Mouse (Mus musculus) MEL (cell line): ENCODE measurements around the gene Cdc25a. TPM values are rescaled to one million over a fixed set of nuclear protein-coding genes. Genes with fewer than 3 reads are reported as not detected.
A peak's percentile ranks its signal among the peaks of the same experiment; 100 is the strongest.

ENCODE experiments used
- DNase-seq: peaks from one replicate; pipeline ENCODE4 v3.0.0; 2011; ENCODE audit warnings: low read depth, low spot score
- H3K27ac ChIP-seq: 2 replicates; pipeline ENCODE4 v1.5.1; 2012; ENCODE audit warnings: low read depth, mild to moderate bottlenecking, control low read depth, low read length, moderate library complexity; ENCODE audit not compliant: control insufficient read depth
- H3K27me3 ChIP-seq, 2 experiments: fragments of 150-350 bp in 1 of 2; sonication (generic) in 1 of 2; 2 replicates each; pipeline ENCODE4 v1.6.1; 2012; ENCODE audit warnings: low read length in 2 of 2, mild to moderate bottlenecking in 2 of 2, improper control_type of control experiment in 1 of 2, moderate library complexity in 1 of 2; ENCODE audit not compliant: insufficient read depth in 2 of 2, control insufficient read depth in 1 of 2
- H3K36me3 ChIP-seq, 2 experiments: 2 replicates each; pipeline ENCODE4 v1.6.1; 2012 to 2014; ENCODE audit warnings: low read length in 2 of 2, improper control_type of control experiment in 1 of 2, inconsistent platforms in 1 of 2, mild to moderate bottlenecking in 1 of 2; ENCODE audit not compliant: insufficient read depth in 2 of 2, control insufficient read depth in 1 of 2
- H3K4me1 ChIP-seq, 2 experiments: fragments of 150-350 bp in 1 of 2; sonication (generic) in 1 of 2; 2 replicates each; pipeline ENCODE4 v1.6.1; 2012; ENCODE audit warnings: low read length in 2 of 2, improper control_type of control experiment in 1 of 2, mild to moderate bottlenecking in 1 of 2; ENCODE audit not compliant: insufficient read depth in 2 of 2, control insufficient read depth in 1 of 2
- H3K4me3 ChIP-seq, 2 experiments: fragments of 150-350 bp in 1 of 2; sonication (generic) in 1 of 2; 2 replicates each; pipeline ENCODE4 v1.5.1; 2012; ENCODE audit warnings: low read depth in 2 of 2, low read length in 2 of 2, mild to moderate bottlenecking in 2 of 2, moderate library complexity in 2 of 2, control low read depth in 1 of 2, improper control_type of control experiment in 1 of 2; ENCODE audit not compliant: control insufficient read depth in 1 of 2, insufficient read depth in 1 of 2
- H3K79me2 ChIP-seq: 2 replicates; pipeline ENCODE4 v1.6.1; 2012; ENCODE audit warnings: mild to moderate bottlenecking, low read length, moderate library complexity; ENCODE audit not compliant: control insufficient read depth, poor library complexity, insufficient read depth
- H3K9ac ChIP-seq: 2 replicates; pipeline ENCODE4 v1.6.1; 2012; ENCODE audit warnings: low read depth, mild to moderate bottlenecking, control low read depth, low read length, moderate library complexity; ENCODE audit not compliant: control insufficient read depth, poor library complexity, severe bottlenecking
- H3K9me3 ChIP-seq: fragments of 150-350 bp; sonication (generic); replicated peaks from 2 replicates; pipeline ENCODE4 v1.6.1; 2012; ENCODE audit warnings: mild to moderate bottlenecking, low read length, improper control_type of control experiment, moderate library complexity; ENCODE audit not compliant: insufficient read depth
- BHLHE40 ChIP-seq: IDR thresholded peaks from 2 replicates; pipeline ENCODE4 v1.6.1; 2012; ENCODE audit warnings: low read depth, mild to moderate bottlenecking, inconsistent platforms, low read length, improper control_type of control experiment, borderline replicate concordance
- E2F4 ChIP-seq: IDR thresholded peaks from 2 replicates; pipeline ENCODE4 v1.6.1; 2011; ENCODE audit warnings: low read depth, low read length, improper control_type of control experiment, borderline replicate concordance
- ELF1 ChIP-seq: IDR thresholded peaks from 2 replicates; pipeline ENCODE4 v1.6.1; 2014; ENCODE audit warnings: low read depth, mild to moderate bottlenecking, inconsistent platforms, low read length, improper control_type of control experiment, moderate library complexity
- ETS1 ChIP-seq: IDR thresholded peaks from 2 replicates; pipeline ENCODE4 v1.6.1; 2012; ENCODE audit warnings: low read depth, mild to moderate bottlenecking, inconsistent platforms, low read length, improper control_type of control experiment, moderate library complexity
- HCFC1 ChIP-seq: IDR thresholded peaks from 2 replicates; pipeline ENCODE4 v1.6.1; 2012; ENCODE audit warnings: low read depth, mild to moderate bottlenecking, inconsistent platforms, low read length, improper control_type of control experiment, moderate library complexity
- KAT2A ChIP-seq: conservative IDR thresholded peaks from 2 replicates; pipeline ENCODE4 v1.6.1; 2012; ENCODE audit warnings: low read depth, low read length, improper control_type of control experiment, inconsistent platforms
- MAFK ChIP-seq: IDR thresholded peaks from 2 replicates; pipeline ENCODE4 v1.6.1; 2011; ENCODE audit warnings: low read depth, mild to moderate bottlenecking, low read length, improper control_type of control experiment, borderline replicate concordance
- MXI1 ChIP-seq: IDR thresholded peaks from 2 replicates; pipeline ENCODE4 v1.6.1; 2011; ENCODE audit warnings: mild to moderate bottlenecking, low read depth, low read length, improper control_type of control experiment
- NRF1 ChIP-seq: IDR thresholded peaks from 2 replicates; pipeline ENCODE4 v1.6.1; 2014; ENCODE audit warnings: low read depth, mild to moderate bottlenecking, inconsistent platforms, low read length, improper control_type of control experiment, moderate library complexity; ENCODE audit not compliant: poor library complexity, insufficient read depth, severe bottlenecking
- POLR2AphosphoS2 ChIP-seq: IDR thresholded peaks from 2 replicates; pipeline ENCODE4 v1.6.1; 2011; ENCODE audit warnings: low read length, improper control_type of control experiment
- RAD21 ChIP-seq: IDR thresholded peaks from 2 replicates; pipeline ENCODE4 v1.6.1; 2011; ENCODE audit warnings: mild to moderate bottlenecking, low read depth, low read length, improper control_type of control experiment
- SIN3A ChIP-seq: IDR thresholded peaks from 2 replicates; pipeline ENCODE4 v1.6.1; 2012; ENCODE audit warnings: low read length, improper control_type of control experiment, inconsistent platforms
- TAL1 ChIP-seq: IDR thresholded peaks from 2 replicates; pipeline ENCODE4 v1.6.1; 2012; ENCODE audit warnings: mild to moderate bottlenecking, inconsistent platforms, low read length, moderate library complexity, mixed read lengths
- USF2 ChIP-seq, 2 experiments: IDR thresholded peaks; 2 replicates each; pipeline ENCODE4 v1.6.1; 2011 to 2012; ENCODE audit warnings: improper control_type of control experiment in 2 of 2, low read length in 2 of 2, borderline replicate concordance in 1 of 2, inconsistent platforms in 1 of 2, low read depth in 1 of 2, mild to moderate bottlenecking in 1 of 2; ENCODE audit not compliant: insufficient read depth in 1 of 2
- ZNF384 ChIP-seq: IDR thresholded peaks from 2 replicates; pipeline ENCODE4 v1.6.1; 2012; ENCODE audit warnings: low read depth, mild to moderate bottlenecking, inconsistent platforms, low read length, improper control_type of control experiment
- polyA plus RNA-seq, 2 experiments: library from polyadenylated mRNA; stranded (reverse) in 1 of 2; unstranded in 1 of 2; fragments of >175 nt in 1 of 2; fragments of >200 nt in 1 of 2; gene quantifications; 2 replicates each; pipeline versions ENCODE4 v1.2.1 to v1.2.4; 2012; ENCODE audit warnings: low replicate concordance in 2 of 2, low read depth in 1 of 2; ENCODE audit not compliant: insufficient read length in 2 of 2, insufficient read depth in 1 of 2, missing spikeins in 1 of 2
- total RNA-seq: library from RNA; depleted of rRNA; stranded (reverse); fragments of 300-350 nt; gene quantifications from 2 replicates; pipeline ENCODE4 v1.2.3, GENCODE M21; 2012

Gene Cdc25a
- total and polyA plus RNA-seq, 3 experiments, result 67.2 to 79.4 (median 67.4) TPM

- H3K4me1 ChIP-seq, result no peaks in the 10 kb centered on the region
- TF ChIP-seq E2F4 (no peak), ZNF384 (peak; percentile 76)
- peaks cover 0 to 9% of the 10 kb centered on the region in 2 experiments; a peak in 1 of 4 replicates for H3K36me3 ChIP-seq
- H3K27ac ChIP-seq, result no peak overlapping the region
- H3K9me3 ChIP-seq, result no peaks in the 10 kb centered on the region
- H3K79me2 ChIP-seq, result no peaks in the 10 kb centered on the region
- H3K27me3 ChIP-seq, result no peaks in the 10 kb centered on the region
- no peak for DNase-seq
- no peak overlapping the region for H3K4me3 ChIP-seq
- no peak overlapping the region for H3K9ac ChIP-seq
Observed at GRCm38 (mm10) chr9:109896253-109897150, 21.1 kb downstream of the Cdc25a start.

DNA sequence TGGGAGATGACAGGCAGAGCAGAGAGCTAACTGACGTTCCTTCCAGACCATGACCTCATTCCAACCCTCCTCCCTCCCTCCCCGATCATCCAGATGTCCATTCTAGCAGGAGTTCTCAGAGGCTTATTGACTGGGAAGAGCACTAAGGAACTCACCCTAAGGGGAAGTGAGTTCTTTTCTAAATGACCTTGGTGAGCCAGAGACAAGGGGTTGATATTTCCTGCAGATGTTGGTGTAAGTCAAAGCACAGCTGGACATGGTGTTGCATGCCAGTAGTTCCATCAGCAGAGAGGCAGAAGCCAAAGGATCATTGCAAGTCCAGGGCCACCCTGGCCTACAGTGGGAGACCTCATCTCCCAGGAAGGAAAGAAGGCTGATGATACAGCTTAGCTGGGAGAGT lies 22.6 kb downstream of the Cdc25a start:
- Histone ChIP-seq H3K36me3 (0 out of 4 replicates have a peak, but pooled peaks cover 0 to 4% of the 10 kb centered on the region in 2 experiments), H3K79me2 (no peaks in the 10 kb centered on the region), H3K9me3 (no peaks in the 10 kb centered on the region), H3K27ac (no peak overlapping the region), H3K4me3 (no peak overlapping the region), H3K27me3 (no peaks in the 10 kb centered on the region), H3K9ac (no peak overlapping the region), H3K4me1 (no peaks in the 10 kb centered on the region)
- no peak for DNase-seq
- no peak for TF ChIP-seq ETS1
- TF ChIP-seq POLR2AphosphoS2, result peak; percentile 59; the same call in 1 of the 2 replicates

DNA sequence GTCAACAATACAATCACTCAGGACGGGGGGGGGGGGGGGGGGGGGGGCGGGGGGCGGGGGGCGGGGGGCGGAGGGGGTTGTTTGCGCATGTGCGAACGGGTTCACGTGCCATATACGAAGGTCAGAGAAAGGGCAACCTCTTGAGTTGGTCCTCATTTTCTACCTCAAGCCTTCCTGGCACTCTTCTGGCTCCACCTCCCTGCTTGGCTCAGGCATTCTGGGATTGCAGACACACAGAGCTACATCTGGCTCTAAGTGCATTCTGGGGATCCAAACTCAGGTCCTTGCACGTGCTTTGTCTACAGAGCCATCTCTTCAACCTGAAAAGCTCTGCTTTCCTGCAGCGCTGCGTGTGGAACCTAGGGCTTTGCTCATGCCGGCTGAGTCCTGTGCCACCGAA lies 24.0 kb downstream of the Cdc25a start:
- H3K9me3 ChIP-seq, result no peaks in the 10 kb centered on the region
- DNase-seq, result no peak
- H3K79me2 ChIP-seq, result no peaks in the 10 kb centered on the region
- H3K4me3 ChIP-seq, result no peak overlapping the region
- H3K9ac ChIP-seq, result no peak overlapping the region
- TF ChIP-seq KAT2A, result no peak
- TF ChIP-seq HCFC1, result no peak
- TF ChIP-seq RAD21, result no peak
- no peak for TF ChIP-seq ETS1
- TF ChIP-seq ELF1, result no peak
- TF ChIP-seq NRF1, result no peak
- TF ChIP-seq SIN3A, result no peak
- TF ChIP-seq BHLHE40, result no peak
- no peak for TF ChIP-seq USF2 (IDR thresholded peaks at IDR 0.05; ENCODE audit: borderline replicate concordance in 1 of 2, insufficient read depth in 1 of 2, low read depth in 1 of 2, low read length in 2 of 2)
- no peak for TF ChIP-seq TAL1
- no peak for TF ChIP-seq MXI1
- TF ChIP-seq MAFK, result no peak
- no peaks in the 10 kb centered on the region for H3K27me3 ChIP-seq
- no peak overlapping the region for H3K27ac ChIP-seq
- 0 out of 4 replicates have a peak, but pooled peaks cover 0 to 2% of the 10 kb centered on the region in 2 experiments for H3K36me3 ChIP-seq
- H3K4me1 ChIP-seq, result no peaks in the 10 kb centered on the region
